23 mouse cellular contexts compared by ENCODE assay signal in the genomic region with DNA sequence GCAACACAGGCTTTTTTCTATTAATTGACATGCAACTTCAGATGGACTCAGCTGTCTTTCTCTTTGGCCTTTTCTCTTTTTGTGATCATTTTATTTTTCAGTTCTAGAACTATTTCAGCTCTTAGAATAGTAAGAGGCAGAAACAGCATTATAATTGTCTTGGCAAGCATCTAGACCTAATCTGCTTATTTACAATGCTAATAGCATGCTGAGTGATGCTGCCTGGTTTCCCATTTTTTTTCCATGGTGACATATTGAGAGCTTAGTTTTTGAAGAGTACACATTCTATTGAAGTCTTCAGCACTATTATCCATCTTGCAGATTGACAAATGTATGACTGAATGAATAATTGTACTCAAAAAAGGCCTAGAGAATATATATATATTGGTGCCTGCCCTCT.
"Had no signal": no experiment of that assay in that cellular context is flagged by ENCODE, and none has a peak within 500 bp of the region (broad histone marks: within the 10 kb centered on the region; RNA-seq: fewer than 3 reads in every experiment).

No protein-coding gene starts in this region.

- H3K9me3 ChIP-seq: limb, embryonic 10.5 days; limb, embryonic 13.5 days; liver, embryonic 12.5 days; liver, embryonic 15.5 days; lung, embryonic 15.5 days; megakaryocyte, embryonic 14.5 days; midbrain, embryonic 10.5 days; midbrain, embryonic 13.5 days; neural tube, embryonic 13.5 days; stomach, embryonic 15.5 days had no signal

- H3K27ac ChIP-seq: limb, embryonic 10.5 days; limb, embryonic 13.5 days; liver, embryonic 12.5 days; liver, embryonic 15.5 days; lung, embryonic 15.5 days; midbrain, embryonic 10.5 days; midbrain, embryonic 13.5 days; neural tube, embryonic 13.5 days; stomach, embryonic 15.5 days had no signal

- H3K4me2 ChIP-seq: limb, embryonic 13.5 days; liver, embryonic 12.5 days; liver, embryonic 15.5 days; lung, embryonic 15.5 days; midbrain, embryonic 13.5 days; neural tube, embryonic 13.5 days; stomach, embryonic 15.5 days had no signal

- H3K4me1 ChIP-seq: limb, embryonic 10.5 days; limb, embryonic 13.5 days; liver, embryonic 12.5 days; liver, embryonic 15.5 days; lung, embryonic 15.5 days; megakaryocyte, embryonic 14.5 days; midbrain, embryonic 10.5 days; midbrain, embryonic 13.5 days; neural tube, embryonic 13.5 days; stomach, embryonic 15.5 days had no signal

- ATAC-seq: liver, embryonic 12.5 days; midbrain, embryonic 13.5 days; midbrain, embryonic 16.5 days had no signal

- H3K9ac ChIP-seq: limb, embryonic 13.5 days; liver, embryonic 12.5 days; liver, embryonic 15.5 days; lung, embryonic 15.5 days; midbrain, embryonic 13.5 days; neural tube, embryonic 13.5 days; stomach, embryonic 15.5 days had no signal

- H3K36me3 ChIP-seq: limb, embryonic 10.5 days; limb, embryonic 13.5 days; liver, embryonic 12.5 days; liver, embryonic 15.5 days; lung, embryonic 15.5 days; midbrain, embryonic 10.5 days; midbrain, embryonic 13.5 days; neural tube, embryonic 13.5 days; stomach, embryonic 15.5 days had no signal

- H3K4me3 ChIP-seq: limb, embryonic 10.5 days; limb, embryonic 13.5 days; liver, embryonic 12.5 days; liver, embryonic 15.5 days; lung, embryonic 15.5 days; megakaryocyte, embryonic 14.5 days; midbrain, embryonic 10.5 days; midbrain, embryonic 13.5 days; myocyte; neural tube, embryonic 13.5 days; stomach, embryonic 15.5 days had no signal

- DNase-seq: kidney, postnatal 10 days; kidney, postnatal 36 days; liver; lung, adult 18-20 months; lung, postnatal 10 days; lung, postnatal 36 days; retina, postnatal 1 day; right cerebral cortex, postnatal 25 days; spleen, adult 18-20 months; thymus, adult 18-20 months; thymus, postnatal 36 days had no signal

- H3K27me3 ChIP-seq: limb, embryonic 13.5 days; liver, embryonic 12.5 days; liver, embryonic 15.5 days; lung, embryonic 15.5 days; megakaryocyte, embryonic 14.5 days; midbrain, embryonic 13.5 days; neural tube, embryonic 13.5 days; stomach, embryonic 15.5 days had no signal
